Mouse (Mus musculus): ENCODE measurements at regions not wholly inside any gene's neighbourhood (a gene's known extent, or its start where the extent isn't known, plus 50 kb on each side); places are given as distances from the start of the nearest gene placed in this dataset.
A peak's percentile ranks its signal among the peaks of the same experiment; 100 is the strongest.

GRCm38 (mm10) chr10:12207301-12207700 lies 661.9 kb downstream of the Utrn start:
- no peak for DNase-seq (ENCODE audit: low read depth, low spot score)

- no peak for DNase-seq (ENCODE audit: low read depth, low spot score)
Measured at GRCm38 (mm10) chr10:12210181-12210580, 659.0 kb downstream of the Utrn start.

DNA sequence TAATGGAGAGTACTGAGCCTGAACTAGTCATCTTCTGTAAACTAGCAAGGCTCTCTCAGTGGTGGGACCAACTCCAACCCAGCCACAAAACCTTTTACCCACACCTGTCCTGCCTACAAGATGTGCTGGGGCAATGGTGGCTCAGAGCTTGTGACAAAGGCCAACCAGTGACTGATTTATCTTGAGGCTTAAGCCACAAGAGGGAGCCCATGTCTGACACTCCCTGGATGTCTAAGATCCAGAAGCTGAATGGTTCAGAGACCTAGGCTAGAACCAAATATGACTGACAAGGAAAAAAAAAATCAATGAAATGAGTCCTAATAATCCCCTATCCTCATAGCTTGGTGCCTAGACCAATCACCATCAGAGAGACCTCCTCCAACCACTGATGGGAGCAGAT lies 650.3 kb downstream of the Utrn start:
- peak; percentile 39 for DNase-seq (ENCODE audit: low read depth, low spot score)

DNA sequence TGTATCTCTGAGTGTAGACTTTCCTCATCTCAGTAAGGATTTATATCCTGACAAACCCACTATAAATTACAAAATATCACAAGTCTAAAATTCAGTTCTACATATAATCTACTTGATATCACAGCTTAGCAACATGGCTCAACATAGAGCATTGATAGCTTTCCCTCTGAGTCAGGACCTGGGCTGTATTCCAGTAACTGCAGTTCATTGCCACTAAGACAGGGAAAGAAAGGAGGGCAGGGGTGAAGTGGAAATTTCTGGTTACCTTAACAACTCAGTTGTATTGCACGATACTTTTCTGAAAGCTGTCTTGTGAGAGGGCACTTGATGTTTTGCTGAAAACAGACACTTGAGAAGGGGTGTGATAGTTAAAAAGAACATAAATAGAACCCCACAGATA lies 635.0 kb downstream of the Utrn start:
- DNase-seq (ENCODE audit: low read depth, low spot score) = no peak

DNA sequence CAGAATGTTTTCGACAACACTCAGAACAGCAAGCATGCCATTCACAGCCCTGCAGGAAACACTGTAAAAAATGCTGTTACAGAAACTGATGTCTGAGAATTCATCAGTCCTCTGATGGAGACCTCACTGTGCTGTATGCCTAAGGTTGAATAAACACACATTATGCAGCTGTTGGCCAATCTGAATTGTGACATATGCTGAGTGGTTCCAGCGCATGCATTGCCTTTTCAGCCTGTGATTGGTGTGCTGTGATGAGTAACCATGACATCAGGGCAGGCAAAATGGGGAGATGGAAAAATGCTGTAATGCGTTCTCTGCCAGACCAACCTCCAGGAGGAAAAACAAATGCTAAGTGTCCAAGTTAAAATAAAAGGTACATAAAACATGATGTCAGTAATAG lies 620.3 kb downstream of the Utrn start:
- no peak for DNase-seq (ENCODE audit: low read depth, low spot score)

DNA sequence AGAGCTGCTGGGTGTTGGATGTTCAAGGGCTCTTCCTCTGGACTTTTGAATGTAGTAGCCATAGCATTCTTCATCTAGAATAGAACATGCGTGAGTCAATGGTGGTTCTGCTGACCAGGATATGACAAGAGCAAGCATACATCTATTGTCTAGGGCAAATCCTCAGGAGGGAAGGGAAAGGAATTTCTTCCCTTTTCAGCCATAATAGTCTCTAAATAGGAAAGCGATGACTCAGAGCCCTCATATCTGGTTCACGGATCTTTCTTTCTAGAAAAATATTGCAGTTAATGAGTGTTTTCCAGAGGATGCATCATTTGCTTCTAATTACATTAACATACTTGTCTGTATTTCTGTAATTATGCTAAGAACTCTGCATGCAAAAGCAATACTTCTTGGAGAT lies 615.9 kb downstream of the Utrn start:
- no peak for DNase-seq (ENCODE audit: low read depth, low spot score)

- no peak for DNase-seq (ENCODE audit: low read depth, low spot score)
Measured at GRCm38 (mm10) chr10:12285679-12286078, 583.5 kb downstream of the Utrn start.

- no peak for DNase-seq (ENCODE audit: low read depth, low spot score)
Measured at GRCm38 (mm10) chr10:12298887-12299286, 570.3 kb downstream of the Utrn start.

- no peak for DNase-seq (ENCODE audit: low read depth, low spot score)
Measured at GRCm38 (mm10) chr10:12302396-12302795, 566.8 kb downstream of the Utrn start.

GRCm38 (mm10) chr10:12320311-12320710 lies 548.9 kb downstream of the Utrn start:
- DNase-seq (ENCODE audit: low read depth, low spot score) = no peak
